In the genomic region with DNA sequence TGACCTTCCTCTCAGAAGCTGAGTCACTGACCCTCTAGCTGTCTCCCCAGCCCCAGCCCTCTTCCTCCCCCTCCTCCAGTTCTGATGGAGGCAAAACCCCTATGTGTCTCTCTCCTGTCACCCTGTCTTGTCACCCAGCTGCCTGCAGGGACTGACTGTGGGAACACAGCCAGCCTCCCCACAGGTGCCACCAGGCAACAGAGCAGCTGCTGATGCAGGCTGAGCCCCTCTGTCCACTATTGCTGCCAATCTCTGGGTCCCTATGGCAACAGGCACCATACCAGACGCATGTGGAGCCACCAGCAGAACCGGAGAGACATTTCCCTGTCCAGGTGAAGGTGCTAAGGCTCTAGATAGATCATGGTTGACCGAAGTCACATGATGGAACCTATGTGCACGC, we compare ENCODE assay signal across 25 mouse cellular contexts.
DNase-seq lines count a peak whose midpoint lies in the region; ATAC-seq and TF ChIP-seq lines count a peak whose summit lies in the region.
"Had no signal": no experiment of that assay in that cellular context is flagged by ENCODE, and none has a peak within 500 bp of the region (broad histone marks: within the 10 kb centered on the region; RNA-seq: fewer than 3 reads in every experiment).

No protein-coding gene starts in this region.

- no peak overlapping the region for H3K27ac ChIP-seq in hindbrain, embryonic 15.5 days (replicated peaks)
- no peak overlapping the region for H3K27ac ChIP-seq in hindbrain, embryonic 11.5 days (ENCODE audit: low read depth, low read length)
- 0 out of 2 replicates have a peak overlapping the region, but pooled peaks have one; percentile 29 for H3K27ac ChIP-seq in limb, embryonic 12.5 days
- H3K27ac ChIP-seq in limb, embryonic 10.5 days = no peak overlapping the region
- H3K27ac ChIP-seq in stomach, embryonic 16.5 days (ENCODE audit: low read length) = no peak overlapping the region
- no peak overlapping the region for H3K27ac ChIP-seq in stomach, postnatal 0 days (replicated peaks)
- H3K27ac ChIP-seq: embryonic facial prominence, embryonic 12.5 days; gastrocnemius, adult 2 months; heart, embryonic 15.5 days; kidney, postnatal 0 days; liver, embryonic 14.5 days; midbrain, embryonic 15.5 days; neural tube, embryonic 15.5 days had no signal

- H3K36me3 ChIP-seq in hindbrain, embryonic 15.5 days = no peaks in the 10 kb centered on the region
- H3K36me3 ChIP-seq in hindbrain, embryonic 11.5 days (ENCODE audit: control insufficient read depth, insufficient read depth, low read length) = no peaks in the 10 kb centered on the region
- no peaks in the 10 kb centered on the region for H3K36me3 ChIP-seq in limb, embryonic 12.5 days
- H3K36me3 ChIP-seq in limb, embryonic 10.5 days = no peaks in the 10 kb centered on the region
- no peaks in the 10 kb centered on the region for H3K36me3 ChIP-seq in stomach, embryonic 16.5 days (ENCODE audit: control insufficient read depth, insufficient read depth, low read length)
- H3K36me3 ChIP-seq in stomach, postnatal 0 days (ENCODE audit: control insufficient read depth, insufficient read depth, low read length) = no peaks in the 10 kb centered on the region
- H3K36me3 ChIP-seq: embryonic facial prominence, embryonic 12.5 days; heart, embryonic 15.5 days; limb, embryonic 15.5 days; midbrain, embryonic 15.5 days; neural tube, embryonic 15.5 days had no signal

- DNase-seq in cerebellum, postnatal 10 days = peak; percentile 67 to 76
- DNase-seq in cerebellum, postnatal 36 days = no peak
- no peak for DNase-seq in hindbrain, embryonic 11.5 days (ENCODE audit: low spot score)
- DNase-seq in limb, embryonic 10.5 days (ENCODE audit: low spot score) = no peak
- DNase-seq in stomach, postnatal 0 days (ENCODE audit: low spot score) = no peak
- DNase-seq: adrenal gland, postnatal 14 days; cerebellum, adult 9-10 months; gastrocnemius, adult 2 months; heart, postnatal 36 days; kidney, adult 2 months; right cerebral cortex, adult 18-20 months; right cerebral cortex, postnatal 4 days; thymus, adult 18-20 months; thymus, postnatal 36 days had no signal

- peak; percentile 11; the same call in 1 of the 2 replicates for ATAC-seq in hindbrain, embryonic 15.5 days (ENCODE audit: low FRiP score, low read depth)
- no peak for ATAC-seq in hindbrain, embryonic 11.5 days (ENCODE audit: low FRiP score)
- ATAC-seq in limb, embryonic 12.5 days (ENCODE audit: insufficient number of reproducible peaks, insufficient read depth, low FRiP score, low TSS enrichment, low read depth) = no peak
- no peak for ATAC-seq in stomach, embryonic 16.5 days (ENCODE audit: insufficient read depth, low FRiP score)
- no peak for ATAC-seq in stomach, postnatal 0 days (ENCODE audit: low FRiP score, low TSS enrichment)
- ATAC-seq: midbrain, embryonic 15.5 days had no signal

- H3K4me2 ChIP-seq in hindbrain, embryonic 15.5 days = no peak overlapping the region
- no peak overlapping the region for H3K4me2 ChIP-seq in hindbrain, embryonic 11.5 days (replicated peaks; ENCODE audit: low read depth, low read length)
- H3K4me2 ChIP-seq in limb, embryonic 12.5 days = no peak overlapping the region
- no peak overlapping the region for H3K4me2 ChIP-seq in stomach, embryonic 16.5 days (ENCODE audit: low read depth, low read length)
- H3K4me2 ChIP-seq in stomach, postnatal 0 days (replicated peaks; ENCODE audit: low read depth) = no peak overlapping the region
- H3K4me2 ChIP-seq: embryonic facial prominence, embryonic 12.5 days; limb, embryonic 15.5 days; midbrain, embryonic 15.5 days; neural tube, embryonic 15.5 days had no signal

- 61% methylated on average over 4 of the region's 4 CpGs for WGBS in hindbrain, embryonic 15.5 days
- WGBS in hindbrain, embryonic 11.5 days = 81% methylated on average over 4 of the region's 4 CpGs
- WGBS in limb, embryonic 12.5 days = 79% methylated on average over 4 of the region's 4 CpGs
- 82% methylated on average over 4 of the region's 4 CpGs for WGBS in limb, embryonic 10.5 days
- 70% methylated on average over 4 of the region's 4 CpGs for WGBS in stomach, embryonic 16.5 days
- 82% methylated on average over 4 of the region's 4 CpGs for WGBS in stomach, postnatal 0 days

- no peak overlapping the region for H3K4me3 ChIP-seq in hindbrain, embryonic 15.5 days
- H3K4me3 ChIP-seq in hindbrain, embryonic 11.5 days (ENCODE audit: low read depth, low read length) = no peak overlapping the region
- H3K4me3 ChIP-seq in limb, embryonic 12.5 days (replicated peaks) = no peak overlapping the region
- H3K4me3 ChIP-seq in limb, embryonic 10.5 days = no peak overlapping the region
- H3K4me3 ChIP-seq in stomach, embryonic 16.5 days (replicated peaks; ENCODE audit: low read length) = no peak overlapping the region
- no peak overlapping the region for H3K4me3 ChIP-seq in stomach, postnatal 0 days (ENCODE audit: low read depth, low read length)
- H3K4me3 ChIP-seq: embryonic facial prominence, embryonic 12.5 days; gastrocnemius, adult 2 months; heart, embryonic 15.5 days; limb, embryonic 15.5 days; midbrain, embryonic 15.5 days; neural tube, embryonic 15.5 days had no signal

- H3K27me3 ChIP-seq in hindbrain, embryonic 15.5 days = no peaks in the 10 kb centered on the region
- no peaks in the 10 kb centered on the region for H3K27me3 ChIP-seq in hindbrain, embryonic 11.5 days (ENCODE audit: control insufficient read depth, insufficient read depth, low read length)
- no peaks in the 10 kb centered on the region for H3K27me3 ChIP-seq in limb, embryonic 12.5 days
- H3K27me3 ChIP-seq in limb, embryonic 10.5 days (ENCODE audit: low read depth, poor library complexity, severe bottlenecking) = no peaks in the 10 kb centered on the region
- no peaks in the 10 kb centered on the region for H3K27me3 ChIP-seq in stomach, embryonic 16.5 days (ENCODE audit: control insufficient read depth, insufficient read depth, low read length)
- H3K27me3 ChIP-seq in stomach, postnatal 0 days (ENCODE audit: control insufficient read depth, insufficient read depth, low read length) = no peaks in the 10 kb centered on the region
- H3K27me3 ChIP-seq: embryonic facial prominence, embryonic 12.5 days; midbrain, embryonic 15.5 days; neural tube, embryonic 15.5 days had no signal

- no peaks in the 10 kb centered on the region for H3K9me3 ChIP-seq in hindbrain, embryonic 15.5 days
- H3K9me3 ChIP-seq in hindbrain, embryonic 11.5 days (ENCODE audit: control insufficient read depth, low read length) = no peaks in the 10 kb centered on the region
- no peaks in the 10 kb centered on the region for H3K9me3 ChIP-seq in limb, embryonic 12.5 days
- no peaks in the 10 kb centered on the region for H3K9me3 ChIP-seq in limb, embryonic 10.5 days (replicated peaks)
- no peaks in the 10 kb centered on the region for H3K9me3 ChIP-seq in stomach, embryonic 16.5 days (replicated peaks; ENCODE audit: control insufficient read depth, low read length)
- H3K9me3 ChIP-seq in stomach, postnatal 0 days (ENCODE audit: control insufficient read depth, low read length) = no peaks in the 10 kb centered on the region
- H3K9me3 ChIP-seq: embryonic facial prominence, embryonic 12.5 days; heart, embryonic 15.5 days; limb, embryonic 15.5 days; midbrain, embryonic 15.5 days; neural tube, embryonic 15.5 days had no signal

- no peak for TF ChIP-seq EP300 in stomach, postnatal 0 days (optimal IDR thresholded peaks at IDR 0.05)

- no peak for TF ChIP-seq CTCF in stomach, postnatal 0 days (IDR thresholded peaks at IDR 0.05; ENCODE audit: low read depth)

- no peak overlapping the region for H3K9ac ChIP-seq in hindbrain, embryonic 15.5 days
- H3K9ac ChIP-seq in hindbrain, embryonic 11.5 days (ENCODE audit: low read depth, low read length) = no peak overlapping the region
- H3K9ac ChIP-seq in limb, embryonic 12.5 days (replicated peaks) = no peak overlapping the region
- peak overlapping the region; percentile 23; the same call in 1 of the 2 replicates for H3K9ac ChIP-seq in stomach, embryonic 16.5 days (ENCODE audit: low read length)
- no peak overlapping the region for H3K9ac ChIP-seq in stomach, postnatal 0 days (ENCODE audit: low read length)
- H3K9ac ChIP-seq: embryonic facial prominence, embryonic 12.5 days; heart, embryonic 15.5 days; limb, embryonic 15.5 days; liver, embryonic 14.5 days; lung, embryonic 14.5 days; midbrain, embryonic 15.5 days; neural tube, embryonic 15.5 days had no signal

- 0 out of 2 replicates have a peak, but pooled peaks cover 3% of the 10 kb centered on the region for H3K4me1 ChIP-seq in hindbrain, embryonic 15.5 days (replicated peaks)
- no peaks in the 10 kb centered on the region for H3K4me1 ChIP-seq in hindbrain, embryonic 11.5 days (replicated peaks; ENCODE audit: control insufficient read depth, insufficient read depth, low read length)
- peaks cover 13% of the 10 kb centered on the region; the same call in 1 of the 2 replicates for H3K4me1 ChIP-seq in limb, embryonic 12.5 days (replicated peaks)
- peaks cover 30% of the 10 kb centered on the region for H3K4me1 ChIP-seq in limb, embryonic 10.5 days
- peaks cover 32% of the 10 kb centered on the region for H3K4me1 ChIP-seq in stomach, embryonic 16.5 days (ENCODE audit: control insufficient read depth, insufficient read depth, low read length)
- H3K4me1 ChIP-seq in stomach, postnatal 0 days (replicated peaks; ENCODE audit: control insufficient read depth, insufficient read depth) = 0 out of 2 replicates have a peak, but pooled peaks cover 2% of the 10 kb centered on the region
- H3K4me1 ChIP-seq: embryonic facial prominence, embryonic 12.5 days had no signal

Comparison
In these comparisons a context has a peak if more than half of its experiments do, and no peak if none do; other contexts are left out.
1. DNase-seq: peak in cerebellum, postnatal 10 days (2 of 2); none in cerebellum, postnatal 36 days (0 of 2), hindbrain, embryonic 11.5 days (single experiment), limb, embryonic 10.5 days (single experiment) and stomach, postnatal 0 days (single experiment).